Mouse (Mus musculus): ENCODE results near the gene Gm3411. TPM values are rescaled to one million over a fixed set of nuclear protein-coding genes. Genes with fewer than 3 reads are reported as not detected.

The Gm3411 gene
- polyA plus RNA-seq (2012; ENCODE audit: low replicate concordance) = not detected in 2 replicates

DNA sequence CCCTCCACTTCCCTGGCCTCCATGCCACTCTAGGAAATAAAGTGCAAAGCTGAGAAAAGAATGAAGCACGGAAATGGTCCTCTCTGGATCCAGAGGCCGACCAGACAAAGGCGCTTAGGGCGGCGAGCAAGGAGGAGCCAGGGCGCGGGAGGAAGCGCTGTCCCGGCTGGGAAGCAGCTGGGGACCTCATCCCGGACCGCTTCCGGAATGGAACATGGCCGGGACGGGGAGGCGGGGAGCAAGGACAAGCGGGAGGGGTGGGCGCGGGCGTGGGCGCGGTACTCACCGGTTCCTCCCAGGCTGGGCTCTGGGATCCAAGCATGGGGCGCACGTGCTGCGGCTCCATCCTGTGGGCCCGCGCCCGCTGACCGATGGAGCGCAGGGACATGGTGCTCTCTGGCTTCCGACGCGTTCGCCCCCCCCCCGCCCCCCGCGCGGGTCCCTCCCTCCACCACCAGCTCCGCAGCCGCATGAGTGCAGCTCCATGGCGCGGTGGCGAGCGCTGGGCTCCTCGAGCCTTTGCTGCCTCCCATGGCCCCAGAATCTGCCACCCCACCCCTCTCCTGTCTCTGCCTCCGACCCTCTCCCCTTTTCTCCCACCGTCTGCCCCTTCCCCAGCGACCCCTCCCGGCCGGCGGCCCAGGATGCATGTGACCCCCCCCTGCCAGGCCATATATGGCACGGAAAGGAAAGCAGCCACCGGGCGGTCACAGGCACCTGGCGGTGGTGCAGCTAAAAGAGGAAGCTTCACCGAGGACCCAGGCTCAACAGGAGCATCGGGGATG is at the start of gene Gm3411:
TSS of gene Gm3411 (minus strand) at position 320 of the 785 bp plus-strand sequence.

DNA sequence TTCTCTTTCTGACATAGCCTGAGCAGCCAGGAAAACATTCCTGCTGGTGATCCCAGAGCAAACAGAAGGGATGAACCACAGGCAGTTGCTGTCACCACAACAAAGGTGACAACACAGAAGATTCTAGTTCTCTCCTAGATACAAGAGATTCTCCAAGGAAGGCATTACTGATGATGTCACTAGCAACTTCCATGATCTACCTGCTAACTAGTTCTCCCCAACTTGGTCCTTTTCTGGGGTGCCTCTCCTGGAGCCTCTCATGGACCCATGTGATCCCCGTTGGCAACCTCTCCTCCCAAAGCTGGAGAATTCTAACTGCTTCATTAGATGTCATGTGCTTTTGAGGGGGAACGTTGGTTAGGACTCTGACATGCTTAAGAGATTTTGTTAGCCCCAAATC is 17.7 kb upstream of the Gm3411 start, which contains the start of gene Gm21103:
TSS of gene Gm21103 (minus strand) at position 101 of the 400 bp plus-strand sequence.

DNA sequence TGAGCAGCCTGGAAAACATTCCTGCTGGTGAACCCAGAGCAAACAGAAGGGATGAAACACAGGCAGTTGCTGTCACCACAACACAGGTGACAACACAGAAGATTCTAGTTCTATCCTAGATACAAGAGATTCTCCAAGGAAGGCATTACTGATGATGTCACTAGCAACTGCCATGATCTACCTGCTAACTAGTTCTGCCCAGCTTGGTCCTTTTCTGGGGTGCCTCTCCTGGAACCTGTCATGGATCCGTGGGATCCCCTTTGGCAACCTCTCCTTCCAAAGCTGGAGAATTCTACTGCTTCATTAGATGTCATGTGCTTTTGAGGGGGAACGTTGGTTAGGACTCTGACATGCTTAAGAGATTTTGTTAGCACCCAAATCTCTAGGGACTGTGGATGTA is 67.9 kb downstream of the Gm3411 start, which contains the start of gene Gm21560:
TSS of gene Gm21560 (minus strand) at position 101 of the 400 bp plus-strand sequence.

Other genes starting within 250 kb of the Gm3411 start
- not detected in 2 replicates for gene Gm6337, start 229.0 kb downstream of the Gm3411 start, polyA plus RNA-seq (2012; ENCODE audit: low replicate concordance)
- not detected in 2 replicates for gene Gm8206, start 193.3 kb downstream of the Gm3411 start, polyA plus RNA-seq (2012; ENCODE audit: low replicate concordance)
- gene Gm3468, start 178.6 kb downstream of the Gm3411 start, polyA plus RNA-seq (2012; ENCODE audit: low replicate concordance) = not detected in 2 replicates
- gene Gm3476, start 161.4 kb downstream of the Gm3411 start, polyA plus RNA-seq (2012; ENCODE audit: low replicate concordance) = not detected in 2 replicates
- gene Gm21560, start 68.0 kb downstream of the Gm3411 start, polyA plus RNA-seq (2012; ENCODE audit: low replicate concordance) = not detected in 2 replicates
- gene Gm21103, start 17.6 kb upstream of the Gm3411 start, polyA plus RNA-seq (2012; ENCODE audit: low replicate concordance) = not detected in 2 replicates
- not detected in 2 replicates for gene Gm3618, start 56.4 kb upstream of the Gm3411 start, polyA plus RNA-seq (2012; ENCODE audit: low replicate concordance)
- gene Gm16440, start 103.1 kb upstream of the Gm3411 start, polyA plus RNA-seq (2012; ENCODE audit: low replicate concordance) = not detected in 2 replicates
- not detected in 2 replicates for gene Gm3591, start 125.2 kb upstream of the Gm3411 start, polyA plus RNA-seq (2012; ENCODE audit: low replicate concordance)
- not detected in 2 replicates for gene Gm3594, start 157.4 kb upstream of the Gm3411 start, polyA plus RNA-seq (2012; ENCODE audit: low replicate concordance)